Mouse (Mus musculus): ENCODE results near the gene Fam129a. TPM values are rescaled to one million over a fixed set of nuclear protein-coding genes. Genes with fewer than 3 reads are reported as not detected.
A peak's percentile ranks its signal among the peaks of the same experiment; 100 is the strongest.

Fam129a gene
- total RNA-seq, 1 experiment: 7.5 TPM

- in situ Hi-C loops (cut with MboI; ENCODE audit: low sequenced_read_pairs in 2 of 2, unreplicated experiment in 2 of 2): no loop called here
- no peaks in the 10 kb centered on the region for H3K36me3 ChIP-seq (ENCODE audit: control insufficient read depth, insufficient read depth, low read length, poor library complexity, severe bottlenecking)
- no peak overlapping the region for H3K4me3 ChIP-seq (ENCODE audit: insufficient read depth in 1 of 2, low read depth in 1 of 2, low read length in 2 of 2, poor library complexity in 1 of 2, severe bottlenecking in 1 of 2)
- no peak overlapping the region for H3K9ac ChIP-seq (ENCODE audit: insufficient read depth, low read depth, low read length, poor library complexity, severe bottlenecking)
- H3K9me3 ChIP-seq (ENCODE audit: control insufficient read depth, insufficient read depth, low read depth, low read length): no peaks in the 10 kb centered on the region
- TF ChIP-seq HCFC1 (IDR thresholded peaks at IDR 0.05; ENCODE audit: borderline replicate concordance, insufficient read depth, low read length): no peak
- no peak for TF ChIP-seq CHD2 (IDR thresholded peaks at IDR 0.05; ENCODE audit: low read depth, low read length)
- no peak for TF ChIP-seq ZC3H11A (IDR thresholded peaks at IDR 0.05; ENCODE audit: borderline replicate concordance, low read depth, low read length)
- no peak for TF ChIP-seq ZNF384 (IDR thresholded peaks at IDR 0.05; ENCODE audit: low read depth, low read length)
- TF ChIP-seq MAFK (IDR thresholded peaks at IDR 0.05; ENCODE audit: insufficient read depth, low read depth, low read length): no peak
- H3K27ac ChIP-seq (ENCODE audit: insufficient read depth, low read depth, low read length, poor library complexity, severe bottlenecking): peak overlapping the region; percentile 85
- no peak for DNase-seq (ENCODE audit: low read depth, low spot score)
- H3K4me1 ChIP-seq (ENCODE audit: control insufficient read depth in 2 of 2, insufficient read depth in 2 of 2, low read length in 2 of 2, poor library complexity in 1 of 2): peaks cover 7 to 11% of the 10 kb centered on the region in 2 experiments; a peak in 3 of 4 replicates
Observed at GRCm38 (mm10) chr1:151545571-151545970, 25.4 kb upstream of the Fam129a start.

- H3K36me3 ChIP-seq (ENCODE audit: control insufficient read depth, insufficient read depth, low read length, poor library complexity, severe bottlenecking): no peaks in the 10 kb centered on the region
- H3K27ac ChIP-seq (ENCODE audit: insufficient read depth, low read depth, low read length, poor library complexity, severe bottlenecking): no peak overlapping the region
- in situ Hi-C loops (cut with MboI; ENCODE audit: low sequenced_read_pairs in 2 of 2, unreplicated experiment in 2 of 2): no loop called here
- H3K9me3 ChIP-seq (ENCODE audit: control insufficient read depth, insufficient read depth, low read depth, low read length): no peaks in the 10 kb centered on the region
- no peak for TF ChIP-seq ZC3H11A (IDR thresholded peaks at IDR 0.05; ENCODE audit: borderline replicate concordance, low read depth, low read length)
- TF ChIP-seq ZNF384 (IDR thresholded peaks at IDR 0.05; ENCODE audit: low read depth, low read length): no peak
- TF ChIP-seq CHD2 (IDR thresholded peaks at IDR 0.05; ENCODE audit: low read depth, low read length): no peak
- TF ChIP-seq MAFK (IDR thresholded peaks at IDR 0.05; ENCODE audit: insufficient read depth, low read depth, low read length): no peak
- TF ChIP-seq HCFC1 (IDR thresholded peaks at IDR 0.05; ENCODE audit: borderline replicate concordance, insufficient read depth, low read length): no peak
- DNase-seq (ENCODE audit: low read depth, low spot score): no peak
- H3K4me3 ChIP-seq (ENCODE audit: insufficient read depth in 1 of 2, low read depth in 1 of 2, low read length in 2 of 2, poor library complexity in 1 of 2, severe bottlenecking in 1 of 2): no peak overlapping the region
- no peak overlapping the region for H3K9ac ChIP-seq (ENCODE audit: insufficient read depth, low read depth, low read length, poor library complexity, severe bottlenecking)
- peaks cover 4 to 9% of the 10 kb centered on the region in 2 experiments; a peak in 2 of 4 replicates for H3K4me1 ChIP-seq (ENCODE audit: control insufficient read depth in 2 of 2, insufficient read depth in 2 of 2, low read length in 2 of 2, poor library complexity in 1 of 2)
Observed at GRCm38 (mm10) chr1:151548896-151549610, 21.9 kb upstream of the Fam129a start.

- Histone ChIP-seq H3K27ac (ENCODE audit: insufficient read depth, low read depth, low read length, poor library complexity, severe bottlenecking) (no peak overlapping the region), H3K4me1 (ENCODE audit: control insufficient read depth in 2 of 2, insufficient read depth in 2 of 2, low read length in 2 of 2, poor library complexity in 1 of 2) (peaks cover 2 to 8% of the 10 kb centered on the region in 2 experiments; a peak in 2 of 4 replicates), H3K9me3 (ENCODE audit: control insufficient read depth, insufficient read depth, low read depth, low read length) (no peaks in the 10 kb centered on the region), H3K36me3 (ENCODE audit: control insufficient read depth, insufficient read depth, low read length, poor library complexity, severe bottlenecking) (no peaks in the 10 kb centered on the region), H3K9ac (ENCODE audit: insufficient read depth, low read depth, low read length, poor library complexity, severe bottlenecking) (no peak overlapping the region), H3K4me3 (ENCODE audit: insufficient read depth in 1 of 2, low read depth in 1 of 2, low read length in 2 of 2, poor library complexity in 1 of 2, severe bottlenecking in 1 of 2) (no peak overlapping the region)
- no peak for DNase-seq (ENCODE audit: low read depth, low spot score)
- in situ Hi-C loops (cut with MboI; ENCODE audit: low sequenced_read_pairs in 2 of 2, unreplicated experiment in 2 of 2): no loop called here
- no peak for TF ChIP-seq ZNF384 (IDR thresholded peaks at IDR 0.05; ENCODE audit: low read depth, low read length)
- no peak for TF ChIP-seq HCFC1 (IDR thresholded peaks at IDR 0.05; ENCODE audit: borderline replicate concordance, insufficient read depth, low read length)
- TF ChIP-seq CHD2 (IDR thresholded peaks at IDR 0.05; ENCODE audit: low read depth, low read length): no peak
- no peak for TF ChIP-seq ZC3H11A (IDR thresholded peaks at IDR 0.05; ENCODE audit: borderline replicate concordance, low read depth, low read length)
- no peak for TF ChIP-seq MAFK (IDR thresholded peaks at IDR 0.05; ENCODE audit: insufficient read depth, low read depth, low read length)
Observed at GRCm38 (mm10) chr1:151549794-151550193, 21.2 kb upstream of the Fam129a start.

- Histone ChIP-seq H3K4me1 (ENCODE audit: control insufficient read depth in 2 of 2, insufficient read depth in 2 of 2, low read length in 2 of 2, poor library complexity in 1 of 2) (peaks cover under 1 to 3% of the 10 kb centered on the region in 2 experiments; a peak in 1 of 4 replicates), H3K27ac (ENCODE audit: insufficient read depth, low read depth, low read length, poor library complexity, severe bottlenecking) (no peak overlapping the region), H3K4me3 (ENCODE audit: insufficient read depth in 1 of 2, low read depth in 1 of 2, low read length in 2 of 2, poor library complexity in 1 of 2, severe bottlenecking in 1 of 2) (no peak overlapping the region), H3K9me3 (ENCODE audit: control insufficient read depth, insufficient read depth, low read depth, low read length) (no peaks in the 10 kb centered on the region), H3K9ac (ENCODE audit: insufficient read depth, low read depth, low read length, poor library complexity, severe bottlenecking) (no peak overlapping the region), H3K36me3 (ENCODE audit: control insufficient read depth, insufficient read depth, low read length, poor library complexity, severe bottlenecking) (no peaks in the 10 kb centered on the region)
- in situ Hi-C loops (cut with MboI; ENCODE audit: low sequenced_read_pairs in 2 of 2, unreplicated experiment in 2 of 2): no loop called here
- TF ChIP-seq HCFC1 (IDR thresholded peaks at IDR 0.05; ENCODE audit: borderline replicate concordance, insufficient read depth, low read length): no peak
- no peak for TF ChIP-seq ZNF384 (IDR thresholded peaks at IDR 0.05; ENCODE audit: low read depth, low read length)
- TF ChIP-seq MAFK (IDR thresholded peaks at IDR 0.05; ENCODE audit: insufficient read depth, low read depth, low read length): no peak
- TF ChIP-seq CHD2 (IDR thresholded peaks at IDR 0.05; ENCODE audit: low read depth, low read length): no peak
- TF ChIP-seq ZC3H11A (IDR thresholded peaks at IDR 0.05; ENCODE audit: borderline replicate concordance, low read depth, low read length): no peak
- no peak for DNase-seq (ENCODE audit: low read depth, low spot score)
Observed at GRCm38 (mm10) chr1:151550587-151551479, 20.2 kb upstream of the Fam129a start.
